Mouse (Mus musculus): Measurements from ENCODE around the gene Dennd6b. TPM values are rescaled to one million over a fixed set of nuclear protein-coding genes. Genes with fewer than 3 reads are reported as not detected.

The Dennd6b gene
- 7.1 and 10.6 TPM in 2 replicates for polyA plus RNA-seq (2012; rRNA removed)

GRCm38 (mm10) chr15:89196313-89196706, at the start of gene Dennd6b:
Dennd6b (minus strand) TSS chr15:89196496.
- TF ChIP-seq POLR2A (IDR thresholded peaks at IDR 0.05; ENCODE audit: low read depth, low read length) (no peak; the same call in 1 of the 2 replicates), CTCF (IDR thresholded peaks at IDR 0.05; ENCODE audit: extremely low read depth, insufficient read length, insufficient replicate concordance, low read depth, low read length) (peak; percentile 88)
- H3K27ac ChIP-seq (ENCODE audit: insufficient read depth, low read depth, low read length), result peak within 1 kb of the TSS; percentile 100
- H3K36me3 ChIP-seq (ENCODE audit: control insufficient read depth, insufficient read depth, low read length), result no peaks in the 10 kb centered on the region
- H3K27me3 ChIP-seq (ENCODE audit: control insufficient read depth, insufficient read depth, low read length), result no peaks in the 10 kb centered on the region
- peak within 1 kb of the TSS; percentile 97 for H3K4me3 ChIP-seq (ENCODE audit: low read depth, low read length)
- H3K4me1 ChIP-seq (ENCODE audit: control insufficient read depth, insufficient read depth, insufficient read length, low read length), result no peaks in the 10 kb centered on the region
- WGBS, result under 1% methylated on average over 38 of the region's 38 CpGs

GRCm38 (mm10) chr15:89241025-89241424, 44.7 kb upstream of the Dennd6b start:
- Histone ChIP-seq H3K4me1 (ENCODE audit: control insufficient read depth, insufficient read depth, insufficient read length, low read length) (no peaks in the 10 kb centered on the region), H3K27me3 (ENCODE audit: control insufficient read depth, insufficient read depth, low read length) (no peaks in the 10 kb centered on the region), H3K27ac (ENCODE audit: insufficient read depth, low read depth, low read length) (no peak overlapping the region), H3K36me3 (ENCODE audit: control insufficient read depth, insufficient read depth, low read length) (peaks cover 17% of the 10 kb centered on the region), H3K4me3 (ENCODE audit: low read depth, low read length) (no peak overlapping the region)
- 62% methylated on average over 2 of the region's 2 CpGs for WGBS
- TF ChIP-seq CTCF (IDR thresholded peaks at IDR 0.05; ENCODE audit: extremely low read depth, insufficient read length, insufficient replicate concordance, low read depth, low read length), result no peak
- no peak for TF ChIP-seq POLR2A (IDR thresholded peaks at IDR 0.05; ENCODE audit: low read depth, low read length)

GRCm38 (mm10) chr15:89239751-89240392, 43.6 kb upstream of the Dennd6b start:
- no peak for TF ChIP-seq POLR2A (IDR thresholded peaks at IDR 0.05; ENCODE audit: low read depth, low read length)
- no peak for TF ChIP-seq CTCF (IDR thresholded peaks at IDR 0.05; ENCODE audit: extremely low read depth, insufficient read length, insufficient replicate concordance, low read depth, low read length)
- H3K27ac ChIP-seq (ENCODE audit: insufficient read depth, low read depth, low read length), result no peak overlapping the region
- 66% methylated on average over 3 of the region's 3 CpGs for WGBS

DNA sequence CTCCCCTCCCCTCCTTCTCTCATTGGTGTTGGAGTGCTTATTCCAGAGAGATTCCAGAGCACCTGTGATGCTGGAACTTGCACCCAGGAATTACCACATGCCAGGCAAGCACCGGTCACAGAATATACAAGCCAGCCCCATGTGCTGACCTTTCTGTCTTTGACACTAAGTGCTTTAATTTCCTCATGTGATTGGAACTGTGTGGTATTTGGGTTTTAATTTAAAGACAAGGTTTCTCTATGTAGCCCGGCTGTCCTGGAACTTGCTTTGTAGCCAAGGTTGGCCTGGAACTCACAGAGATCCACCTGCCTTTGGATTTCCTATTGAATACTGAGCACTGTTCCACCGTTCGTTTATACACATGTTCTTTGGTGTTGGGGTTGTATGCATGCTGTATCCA, 37.8 kb upstream of the Dennd6b start:
- 83% methylated on average over 4 of the region's 4 CpGs for WGBS
- Histone ChIP-seq H3K27ac (ENCODE audit: insufficient read depth, low read depth, low read length) (no peak overlapping the region), H3K27me3 (ENCODE audit: control insufficient read depth, insufficient read depth, low read length) (no peaks in the 10 kb centered on the region), H3K36me3 (ENCODE audit: control insufficient read depth, insufficient read depth, low read length) (no peaks in the 10 kb centered on the region), H3K4me3 (ENCODE audit: low read depth, low read length) (no peak overlapping the region), H3K4me1 (ENCODE audit: control insufficient read depth, insufficient read depth, insufficient read length, low read length) (no peaks in the 10 kb centered on the region)
- no peak for TF ChIP-seq CTCF (IDR thresholded peaks at IDR 0.05; ENCODE audit: extremely low read depth, insufficient read length, insufficient replicate concordance, low read depth, low read length)
- TF ChIP-seq POLR2A (IDR thresholded peaks at IDR 0.05; ENCODE audit: low read depth, low read length), result no peak

More at GRCm38 (mm10) chr15:89239751-89240392, 43.6 kb upstream of the Dennd6b start:
- H3K27me3 ChIP-seq (ENCODE audit: control insufficient read depth, insufficient read depth, low read length), result no peaks in the 10 kb centered on the region
- H3K36me3 ChIP-seq (ENCODE audit: control insufficient read depth, insufficient read depth, low read length), result peaks cover 15% of the 10 kb centered on the region
- no peaks in the 10 kb centered on the region for H3K4me1 ChIP-seq (ENCODE audit: control insufficient read depth, insufficient read depth, insufficient read length, low read length)
- no peak overlapping the region for H3K4me3 ChIP-seq (ENCODE audit: low read depth, low read length)

- H3K27me3 ChIP-seq (ENCODE audit: control insufficient read depth, insufficient read depth, low read length), result no peaks in the 10 kb centered on the region
Measured at GRCm38 (mm10) chr15:89233586-89233985, 37.3 kb upstream of the Dennd6b start.

DNA sequence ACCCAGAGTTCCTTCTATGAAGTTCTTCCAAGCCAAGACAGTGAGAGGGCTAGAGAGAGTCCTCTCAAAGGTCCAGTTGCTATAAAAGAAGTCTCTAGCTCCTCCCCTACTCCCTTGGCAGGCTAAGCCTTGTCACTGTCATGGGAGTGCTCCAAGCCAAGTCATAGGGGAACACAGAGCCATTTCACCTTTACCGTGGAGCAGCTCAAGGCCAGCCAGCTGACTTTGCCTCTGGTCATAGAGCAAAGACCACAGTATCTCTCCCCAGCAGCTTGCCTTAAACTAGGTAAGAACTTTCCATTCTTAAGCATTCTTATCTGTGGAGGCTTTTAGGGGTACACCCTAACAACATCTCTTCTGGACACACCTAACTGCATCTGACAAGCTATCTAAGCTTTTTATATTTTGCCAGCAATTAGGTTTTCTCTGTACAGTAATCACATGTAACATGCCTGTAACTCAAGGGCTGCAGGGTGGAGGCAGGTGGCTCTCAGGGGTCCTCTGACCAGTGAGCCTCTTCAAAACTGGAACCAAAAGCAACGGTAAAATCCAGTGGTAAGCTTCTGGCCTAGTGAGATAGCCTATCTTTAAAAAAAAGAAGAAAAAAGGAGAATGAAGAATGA, 19.4 kb upstream of the Dennd6b start:
- TF ChIP-seq CTCF (IDR thresholded peaks at IDR 0.05; ENCODE audit: extremely low read depth, insufficient read length, insufficient replicate concordance, low read depth, low read length), result no peak
- no peak for TF ChIP-seq POLR2A (IDR thresholded peaks at IDR 0.05; ENCODE audit: low read depth, low read length)
- 62% methylated on average over 2 of the region's 2 CpGs for WGBS
- no peak overlapping the region for H3K27ac ChIP-seq (ENCODE audit: insufficient read depth, low read depth, low read length)
- peaks cover 2% of the 10 kb centered on the region; the same call in 1 of the 2 replicates for H3K4me1 ChIP-seq (ENCODE audit: control insufficient read depth, insufficient read depth, insufficient read length, low read length)
- H3K4me3 ChIP-seq (ENCODE audit: low read depth, low read length), result no peak overlapping the region
- H3K36me3 ChIP-seq (ENCODE audit: control insufficient read depth, insufficient read depth, low read length), result no peaks in the 10 kb centered on the region
- H3K27me3 ChIP-seq (ENCODE audit: control insufficient read depth, insufficient read depth, low read length), result no peaks in the 10 kb centered on the region

More at GRCm38 (mm10) chr15:89233586-89233985, 37.3 kb upstream of the Dennd6b start:
- no peaks in the 10 kb centered on the region for H3K36me3 ChIP-seq (ENCODE audit: control insufficient read depth, insufficient read depth, low read length)
- TF ChIP-seq POLR2A (IDR thresholded peaks at IDR 0.05; ENCODE audit: low read depth, low read length) (no peak), CTCF (IDR thresholded peaks at IDR 0.05; ENCODE audit: extremely low read depth, insufficient read length, insufficient replicate concordance, low read depth, low read length) (no peak)
- H3K4me1 ChIP-seq (ENCODE audit: control insufficient read depth, insufficient read depth, insufficient read length, low read length), result no peaks in the 10 kb centered on the region
- 36% methylated on average over 2 of the region's 2 CpGs for WGBS
- H3K4me3 ChIP-seq (ENCODE audit: low read depth, low read length), result no peak overlapping the region
- no peak overlapping the region for H3K27ac ChIP-seq (ENCODE audit: insufficient read depth, low read depth, low read length)

DNA sequence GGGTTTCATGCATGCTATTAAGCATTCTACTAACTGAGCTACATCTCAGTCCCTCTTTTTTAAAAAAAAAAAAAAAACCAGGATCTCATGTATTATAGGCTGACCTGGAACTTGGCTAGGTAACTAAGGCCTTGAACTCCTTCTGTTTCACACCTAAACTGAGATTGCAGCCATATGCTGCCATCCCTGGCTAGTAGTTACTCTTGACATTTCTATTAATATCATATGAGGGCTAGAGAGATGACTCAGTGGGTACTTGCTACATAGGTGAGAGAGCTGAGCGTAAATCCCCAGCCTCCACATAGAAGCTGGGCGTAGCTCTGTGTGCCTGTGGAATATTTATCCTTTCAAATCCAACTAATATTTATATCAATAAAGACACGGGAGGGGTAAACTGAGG, 18.7 kb upstream of the Dennd6b start:
- Histone ChIP-seq H3K4me1 (ENCODE audit: control insufficient read depth, insufficient read depth, insufficient read length, low read length) (peaks cover 2% of the 10 kb centered on the region; the same call in 1 of the 2 replicates), H3K36me3 (ENCODE audit: control insufficient read depth, insufficient read depth, low read length) (no peaks in the 10 kb centered on the region), H3K4me3 (ENCODE audit: low read depth, low read length) (no peak overlapping the region), H3K27ac (ENCODE audit: insufficient read depth, low read depth, low read length) (no peak overlapping the region), H3K27me3 (ENCODE audit: control insufficient read depth, insufficient read depth, low read length) (no peaks in the 10 kb centered on the region)
- WGBS, result 93% methylated on average over 3 of the region's 3 CpGs
- TF ChIP-seq CTCF (IDR thresholded peaks at IDR 0.05; ENCODE audit: extremely low read depth, insufficient read length, insufficient replicate concordance, low read depth, low read length), result no peak
- no peak for TF ChIP-seq POLR2A (IDR thresholded peaks at IDR 0.05; ENCODE audit: low read depth, low read length)

Data from small intestine, adult 2 months (tissue).